Mouse (Mus musculus) gastrocnemius, postnatal 10 days (tissue): ENCODE results near the gene Nf2. TPM values are rescaled to one million over a fixed set of nuclear protein-coding genes. Genes with fewer than 3 reads are reported as not detected.

Source experiments
- DNase-seq: peaks from one replicate; pipeline ENCODE4 v3.0.0; 2021; ENCODE audit warnings: mixed read lengths
- total RNA-seq, 2 experiments: library from RNA; stranded (reverse); gene quantifications; 2 replicates each; pipeline ENCODE4 v1.2.3; 2021

The Nf2 gene
- total RNA-seq, 2 experiments from 2014 or later, result 46.2 TPM

- no peak for DNase-seq
These were observed 56.3 kb downstream of the Nf2 start for GRCm38 (mm10) chr11:4793006-4793405.

GRCm38 (mm10) chr11:4791549-4791948 is 57.8 kb downstream of the Nf2 start:
- no peak for DNase-seq

GRCm38 (mm10) chr11:4789691-4790090 is 59.6 kb downstream of the Nf2 start:
- DNase-seq, result no peak

- DNase-seq, result no peak
These were observed 64.7 kb downstream of the Nf2 start for GRCm38 (mm10) chr11:4784629-4785142.

- no peak for DNase-seq
These were observed 66.2 kb downstream of the Nf2 start for GRCm38 (mm10) chr11:4783116-4783515.

- no peak for DNase-seq
These were observed 68.4 kb downstream of the Nf2 start for GRCm38 (mm10) chr11:4780927-4781326.

- peak; percentile 64 for DNase-seq
These were observed 76.4 kb downstream of the Nf2 start for GRCm38 (mm10) chr11:4772925-4773324.

- DNase-seq, result no peak
These were observed 77.6 kb downstream of the Nf2 start for GRCm38 (mm10) chr11:4771756-4772155.

- no peak for DNase-seq
These were observed 79.5 kb downstream of the Nf2 start for GRCm38 (mm10) chr11:4769881-4770280.

GRCm38 (mm10) chr11:4769293-4769692 is 80.0 kb downstream of the Nf2 start:
- no peak for DNase-seq

GRCm38 (mm10) chr11:4768399-4768798 is 80.9 kb downstream of the Nf2 start:
- DNase-seq, result no peak

GRCm38 (mm10) chr11:4764476-4764875 is 84.9 kb downstream of the Nf2 start:
- DNase-seq, result no peak

- DNase-seq, result no peak
These were observed 85.7 kb downstream of the Nf2 start for GRCm38 (mm10) chr11:4763631-4764030.

GRCm38 (mm10) chr11:4762511-4762910 is 86.8 kb downstream of the Nf2 start:
- DNase-seq, result no peak

- no peak for DNase-seq
These were observed 87.3 kb downstream of the Nf2 start for GRCm38 (mm10) chr11:4761991-4762390.

- DNase-seq, result peak; percentile 33
These were observed 88.9 kb downstream of the Nf2 start for GRCm38 (mm10) chr11:4760438-4760837.

- DNase-seq, result no peak
These were observed 91.6 kb downstream of the Nf2 start for GRCm38 (mm10) chr11:4757789-4758158.

- no peak for DNase-seq
These were observed 92.2 kb downstream of the Nf2 start for GRCm38 (mm10) chr11:4756984-4757788.

- no peak for DNase-seq
These were observed 92.9 kb downstream of the Nf2 start for GRCm38 (mm10) chr11:4756460-4756859.

GRCm38 (mm10) chr11:4754867-4755266 is 94.5 kb downstream of the Nf2 start:
- DNase-seq, result no peak

- DNase-seq, result no peak
These were observed 95.3 kb downstream of the Nf2 start for GRCm38 (mm10) chr11:4754036-4754435.

GRCm38 (mm10) chr11:4752836-4753235 is 96.5 kb downstream of the Nf2 start:
- DNase-seq, result no peak

- DNase-seq, result peak; percentile 74
These were observed 99.1 kb downstream of the Nf2 start for GRCm38 (mm10) chr11:4750263-4750662.

- no peak for DNase-seq
These were observed 102.1 kb downstream of the Nf2 start for GRCm38 (mm10) chr11:4747285-4747684.
